Mouse (Mus musculus) heart, embryonic 16.5 days (tissue): ENCODE measurements around the gene Pex16. TPM values are rescaled to one million over a fixed set of nuclear protein-coding genes. Genes with fewer than 3 reads are reported as not detected.

Source experiments
- ATAC-seq: fragments of 200-750 bp; cut with Nextera tagmentation; replicated peaks from 2 replicates; pipeline ENCODE4 v1.8.0; 2017; ENCODE audit warnings: moderate number of reproducible peaks; ENCODE audit not compliant: insufficient read depth, low FRiP score; ENCODE audit errors: extremely low read depth
- H3K27ac ChIP-seq: fragments of 300-500 bp; sonication (generic); 2 replicates; pipeline ENCODE4 v1.5.1; 2014; ENCODE audit warnings: mild to moderate bottlenecking, low read length, control low read depth, moderate library complexity
- H3K27me3 ChIP-seq: fragments of 300-500 bp; sonication (generic); 2 replicates; pipeline ENCODE4 v1.6.1; 2014; ENCODE audit warnings: low read length, mixed read lengths; ENCODE audit not compliant: control insufficient read depth, insufficient read depth
- H3K36me3 ChIP-seq: fragments of 300-500 bp; sonication (generic); 2 replicates; pipeline ENCODE4 v1.6.1; 2014; ENCODE audit not compliant: control insufficient read depth, insufficient read depth
- H3K4me1 ChIP-seq: fragments of 300-500 bp; sonication (generic); 2 replicates; pipeline ENCODE4 v1.6.1; 2014; ENCODE audit warnings: low read length, mixed read lengths; ENCODE audit not compliant: control insufficient read depth, insufficient read depth
- H3K4me2 ChIP-seq: fragments of 300-500 bp; sonication (generic); 2 replicates; pipeline ENCODE4 v1.6.1; 2014; ENCODE audit warnings: low read depth, mild to moderate bottlenecking, control low read depth, low read length
- H3K4me3 ChIP-seq: fragments of 300-500 bp; sonication (generic); 2 replicates; pipeline ENCODE4 v1.5.1; 2014; ENCODE audit warnings: mild to moderate bottlenecking, control low read depth, low read length
- H3K9ac ChIP-seq: fragments of 300-500 bp; sonication (generic); 2 replicates; pipeline ENCODE4 v1.6.1; 2014; ENCODE audit warnings: low read length, control low read depth
- H3K9me3 ChIP-seq: fragments of 300-500 bp; sonication (generic); replicated peaks from 2 replicates; pipeline ENCODE4 v1.6.1; 2016; ENCODE audit warnings: low read length; ENCODE audit not compliant: control insufficient read depth
- WGBS: fragments of 180-500 bp; shearing (Covaris S2); extraction: QIAGEN DNeasy Blood & Tissue Kit; methylation state at CpG from one replicate; pipeline ENCODE4 v1.1.7; 2014; 5-methylcytosine and 5-hydroxymethylcytosine counted together
- polyA plus RNA-seq: library from polyadenylated mRNA; unstranded; fragments of >200 nt; fragmentation: Nextera tagmentation; extraction: Ambion mirVana; gene quantifications from 2 replicates; pipeline ENCODE4 v1.2.1, GENCODE M21; 2015

Pex16 gene
- polyA plus RNA-seq, 1 experiment from 2014 or later = 20.1 TPM

- no peaks in the 10 kb centered on the region for H3K27me3 ChIP-seq
- no peak overlapping the region for H3K4me2 ChIP-seq
- ATAC-seq = no peak
- no peak overlapping the region for H3K9ac ChIP-seq
- no peak overlapping the region for H3K27ac ChIP-seq
- peaks cover 47% of the 10 kb centered on the region for H3K36me3 ChIP-seq
- H3K9me3 ChIP-seq = no peaks in the 10 kb centered on the region
- H3K4me3 ChIP-seq = no peak overlapping the region
- WGBS = 86% methylated on average over 7 of the region's 7 CpGs
- H3K4me1 ChIP-seq = peaks cover 37% of the 10 kb centered on the region
Observed at GRCm38 (mm10) chr2:92421723-92422387, 47.4 kb downstream of the Pex16 start.

- ATAC-seq = no peak
- Histone ChIP-seq H3K27me3 (no peaks in the 10 kb centered on the region), H3K9ac (no peak overlapping the region), H3K36me3 (peaks cover 41% of the 10 kb centered on the region), H3K27ac (peak overlapping the region; percentile 91), H3K4me3 (no peak overlapping the region), H3K4me1 (peaks cover 44% of the 10 kb centered on the region), H3K4me2 (no peak overlapping the region), H3K9me3 (no peaks in the 10 kb centered on the region)
- WGBS = 54% methylated on average over 10 of the region's 10 CpGs
Observed at GRCm38 (mm10) chr2:92422388-92423135, 48.1 kb downstream of the Pex16 start.

DNA sequence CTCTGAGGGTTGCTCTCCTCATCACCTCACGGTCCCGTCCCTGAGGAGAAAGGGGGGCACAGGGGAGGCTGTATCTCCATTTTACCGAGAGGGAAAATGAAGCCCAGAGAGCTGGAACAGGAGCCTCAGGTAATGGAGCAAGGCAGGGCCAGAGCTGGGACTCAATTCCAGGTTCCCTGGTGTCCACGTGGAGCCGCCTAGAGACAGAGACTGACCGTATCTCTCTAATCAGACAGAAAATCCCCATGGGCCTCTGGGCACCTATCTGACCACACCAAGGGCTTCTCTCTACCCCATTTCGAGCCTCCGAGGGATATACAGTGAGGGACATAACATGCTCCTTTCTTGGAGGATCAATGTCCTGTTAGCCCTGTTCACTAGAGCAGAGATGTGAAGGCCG, 48.7 kb downstream of the Pex16 start:
- no peaks in the 10 kb centered on the region for H3K27me3 ChIP-seq
- H3K4me3 ChIP-seq = no peak overlapping the region
- no peak for ATAC-seq
- WGBS = 83% methylated on average over 9 of the region's 9 CpGs
- H3K36me3 ChIP-seq = peaks cover 38% of the 10 kb centered on the region
- peak overlapping the region; percentile 91 for H3K27ac ChIP-seq
- peaks cover 49% of the 10 kb centered on the region for H3K4me1 ChIP-seq
- H3K4me2 ChIP-seq = no peak overlapping the region
- peak overlapping the region; percentile 57 for H3K9ac ChIP-seq
- no peaks in the 10 kb centered on the region for H3K9me3 ChIP-seq

GRCm38 (mm10) chr2:92423702-92424461, 49.4 kb downstream of the Pex16 start:
- H3K36me3 ChIP-seq = peaks cover 33% of the 10 kb centered on the region
- peak; percentile 85 for ATAC-seq
- H3K9me3 ChIP-seq = no peaks in the 10 kb centered on the region
- H3K9ac ChIP-seq = peak overlapping the region; percentile 57
- 56% methylated on average over 9 of the region's 9 CpGs for WGBS
- H3K4me2 ChIP-seq = no peak overlapping the region
- peaks cover 57% of the 10 kb centered on the region for H3K4me1 ChIP-seq
- H3K4me3 ChIP-seq = no peak overlapping the region
- H3K27me3 ChIP-seq = no peaks in the 10 kb centered on the region
- peak overlapping the region; percentile 91 for H3K27ac ChIP-seq

- ATAC-seq = peak; percentile 54
- H3K36me3 ChIP-seq = peaks cover 30% of the 10 kb centered on the region
- H3K27me3 ChIP-seq = no peaks in the 10 kb centered on the region
- H3K4me3 ChIP-seq = no peak overlapping the region
- H3K9me3 ChIP-seq = no peaks in the 10 kb centered on the region
- peak overlapping the region; percentile 91 for H3K27ac ChIP-seq
- peak overlapping the region; percentile 7; the same call in 1 of the 2 replicates for H3K4me2 ChIP-seq
- WGBS = 59% methylated on average over 9 of the region's 9 CpGs
- H3K9ac ChIP-seq = peak overlapping the region; percentile 14; the same call in 1 of the 2 replicates
- H3K4me1 ChIP-seq = peaks cover 62% of the 10 kb centered on the region
Observed at GRCm38 (mm10) chr2:92424462-92425308, 50.2 kb downstream of the Pex16 start.

GRCm38 (mm10) chr2:92425366-92425765, 50.9 kb downstream of the Pex16 start:
- Histone ChIP-seq H3K4me1 (peaks cover 67% of the 10 kb centered on the region), H3K27me3 (no peaks in the 10 kb centered on the region), H3K4me2 (no peak overlapping the region), H3K9me3 (no peaks in the 10 kb centered on the region), H3K36me3 (peaks cover 26% of the 10 kb centered on the region), H3K9ac (no peak overlapping the region), H3K4me3 (no peak overlapping the region), H3K27ac (peak overlapping the region; percentile 91)
- no peak for ATAC-seq
- 81% methylated on average over 4 of the region's 4 CpGs for WGBS

DNA sequence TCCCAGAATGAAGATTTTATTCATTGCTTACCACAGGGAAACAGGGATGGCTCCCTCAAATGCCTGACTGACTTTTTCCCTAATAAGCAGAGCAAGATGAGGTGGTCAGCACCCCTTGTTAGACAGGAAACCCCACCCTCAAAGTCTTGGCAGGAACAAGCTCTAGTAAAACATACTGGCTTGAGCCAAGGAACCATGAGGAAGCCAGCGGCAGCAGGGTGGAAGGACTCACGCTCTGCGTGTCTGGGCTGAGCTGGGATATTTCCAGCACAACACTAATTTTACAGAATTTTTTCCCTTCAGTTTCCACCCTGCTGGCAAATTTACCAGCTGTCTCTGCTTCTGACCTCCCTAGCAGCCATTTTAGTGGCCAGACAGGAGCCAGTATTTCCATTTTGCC, 52.0 kb downstream of the Pex16 start:
- H3K36me3 ChIP-seq = peaks cover 18% of the 10 kb centered on the region; the same call in 1 of the 2 replicates
- no peak overlapping the region for H3K4me2 ChIP-seq
- peaks cover 78% of the 10 kb centered on the region for H3K4me1 ChIP-seq
- ATAC-seq = no peak
- WGBS = 55% methylated on average over 3 of the region's 3 CpGs
- H3K27me3 ChIP-seq = no peaks in the 10 kb centered on the region
- H3K9ac ChIP-seq = no peak overlapping the region
- H3K4me3 ChIP-seq = no peak overlapping the region
- H3K9me3 ChIP-seq = no peaks in the 10 kb centered on the region
- peak overlapping the region; percentile 73 for H3K27ac ChIP-seq

DNA sequence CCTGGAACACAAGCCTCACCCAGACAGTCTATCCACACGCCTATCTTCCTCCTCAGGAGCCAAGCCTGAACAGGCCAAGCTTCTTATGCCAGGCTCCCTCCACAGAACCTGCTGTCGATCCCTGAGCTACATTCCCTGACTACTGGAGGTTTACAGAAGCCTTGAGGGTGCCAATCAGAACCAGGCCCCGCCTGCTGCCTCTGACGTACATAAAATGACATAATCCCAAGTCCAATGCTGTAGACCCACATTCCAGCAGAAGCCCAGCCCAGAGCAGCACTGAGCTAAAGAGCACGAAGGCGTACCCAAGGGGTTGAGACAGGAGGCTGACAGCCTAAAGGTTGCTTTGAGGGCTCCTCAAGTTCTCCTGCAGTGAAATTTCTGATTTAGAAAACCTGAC, 53.4 kb downstream of the Pex16 start:
- Histone ChIP-seq H3K27ac (peak overlapping the region; percentile 74), H3K36me3 (peaks cover 4% of the 10 kb centered on the region; the same call in 1 of the 2 replicates), H3K4me1 (peaks cover 88% of the 10 kb centered on the region), H3K9ac (peak overlapping the region; percentile 44; the same call in 1 of the 2 replicates), H3K4me3 (no peak overlapping the region), H3K9me3 (no peaks in the 10 kb centered on the region), H3K4me2 (peak overlapping the region; percentile 2; the same call in 1 of the 2 replicates), H3K27me3 (no peaks in the 10 kb centered on the region)
- peak; percentile 47 for ATAC-seq
- WGBS = 23% methylated on average over 6 of the region's 6 CpGs
